Mouse (Mus musculus) kidney, adult 18-20 months (tissue): ENCODE measurements around the gene Aspscr1.

Experiments
- DNase-seq: peaks from one replicate; pipeline ENCODE4 v3.0.0; 2021

Aspscr1 gene

GRCm38 (mm10) chr11:120684660-120685059 lies 11.9 kb downstream of the Aspscr1 start:
- no peak for DNase-seq

GRCm38 (mm10) chr11:120686650-120687272 lies 14.0 kb downstream of the Aspscr1 start:
- DNase-seq, result no peak

- no peak for DNase-seq
Measured at GRCm38 (mm10) chr11:120689365-120689764, 16.6 kb downstream of the Aspscr1 start.

- DNase-seq, result peak; percentile 71
Measured at GRCm38 (mm10) chr11:120692471-120693011, 19.8 kb downstream of the Aspscr1 start.

- DNase-seq, result no peak
Measured at GRCm38 (mm10) chr11:120693461-120693860, 20.7 kb downstream of the Aspscr1 start.

- no peak for DNase-seq
Measured at GRCm38 (mm10) chr11:120695184-120695583, 22.4 kb downstream of the Aspscr1 start.

GRCm38 (mm10) chr11:120695641-120696040 lies 22.9 kb downstream of the Aspscr1 start:
- peak; percentile 61 for DNase-seq

GRCm38 (mm10) chr11:120696568-120696967 lies 23.8 kb downstream of the Aspscr1 start:
- no peak for DNase-seq

- no peak for DNase-seq
Measured at GRCm38 (mm10) chr11:120697741-120698140, 25.0 kb downstream of the Aspscr1 start.

- DNase-seq, result no peak
Measured at GRCm38 (mm10) chr11:120703696-120704454, 31.1 kb downstream of the Aspscr1 start.

GRCm38 (mm10) chr11:120704486-120705325 lies 31.9 kb downstream of the Aspscr1 start:
- DNase-seq, result no peak

- no peak for DNase-seq
Measured at GRCm38 (mm10) chr11:120706120-120706519, 33.3 kb downstream of the Aspscr1 start.

GRCm38 (mm10) chr11:120707225-120707624 lies 34.5 kb downstream of the Aspscr1 start:
- no peak for DNase-seq

GRCm38 (mm10) chr11:120707969-120708368 lies 35.2 kb downstream of the Aspscr1 start:
- no peak for DNase-seq

- no peak for DNase-seq
Measured at GRCm38 (mm10) chr11:120709551-120709950, 36.8 kb downstream of the Aspscr1 start.

- DNase-seq, result no peak
Measured at GRCm38 (mm10) chr11:120710672-120711071, 37.9 kb downstream of the Aspscr1 start.

- no peak for DNase-seq
Measured at GRCm38 (mm10) chr11:120711980-120712604, 39.3 kb downstream of the Aspscr1 start.

GRCm38 (mm10) chr11:120712771-120713568 lies 40.2 kb downstream of the Aspscr1 start:
- peak; percentile 64 for DNase-seq

- peak; percentile 96 for DNase-seq
Measured at GRCm38 (mm10) chr11:120713580-120714518, 41.1 kb downstream of the Aspscr1 start, which contains the start of the genes Cenpx and Lrrc45. Cenpx (minus strand) TSS chr11:120713738. Lrrc45 (plus strand) TSS chr11:120713925.

- DNase-seq, result no peak
Measured at GRCm38 (mm10) chr11:120714546-120714945, 41.8 kb downstream of the Aspscr1 start.
